Mouse (Mus musculus): ENCODE results near the gene Runx2. TPM values are rescaled to one million over a fixed set of nuclear protein-coding genes. Genes with fewer than 3 reads are reported as not detected.

Runx2 gene
- polyA plus RNA-seq, 1 experiment from 2014 or later, result 2.1 TPM

GRCm38 (mm10) chr17:44569020-44569621 lies 245.5 kb downstream of the Runx2 start:
- H3K36me3 ChIP-seq, result no peaks in the 10 kb centered on the region
- H3K4me3 ChIP-seq, result no peak overlapping the region
- no peaks in the 10 kb centered on the region for H3K4me1 ChIP-seq
- no peak overlapping the region for H3K27ac ChIP-seq
- DNase-seq (ENCODE audit: low spot score), result no peak
- 84% methylated on average over 8 of the region's 8 CpGs for WGBS
- peaks cover 11% of the 10 kb centered on the region; the same call in 1 of the 2 replicates for H3K27me3 ChIP-seq (ENCODE audit: insufficient read depth, poor library complexity, severe bottlenecking)
- no peaks in the 10 kb centered on the region for H3K9me3 ChIP-seq

DNA sequence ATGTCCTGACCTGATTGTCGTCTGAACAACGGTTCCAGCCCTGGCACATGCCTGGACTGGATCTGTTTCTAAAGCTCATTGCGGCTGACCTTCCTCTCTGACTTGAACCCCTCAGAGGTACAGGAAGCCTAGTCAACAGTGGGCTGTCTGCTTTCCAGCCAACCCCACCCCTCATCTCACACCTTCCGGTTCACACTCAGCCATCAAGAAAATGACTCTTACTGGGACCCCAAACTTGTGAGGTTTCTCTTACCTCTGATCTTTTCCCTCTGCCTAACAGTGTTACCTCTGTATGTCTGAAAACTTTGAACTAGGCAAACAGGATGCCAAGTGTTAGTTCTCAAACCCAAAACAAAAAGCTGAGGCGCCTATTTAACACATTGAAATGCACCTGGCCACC lies 247.6 kb downstream of the Runx2 start:
- WGBS, result 69% methylated on average over 5 of the region's 5 CpGs
- H3K4me3 ChIP-seq, result no peak overlapping the region
- H3K9me3 ChIP-seq, result no peaks in the 10 kb centered on the region
- H3K27ac ChIP-seq, result no peak overlapping the region
- peaks cover 8% of the 10 kb centered on the region; the same call in 1 of the 2 replicates for H3K27me3 ChIP-seq (ENCODE audit: insufficient read depth, poor library complexity, severe bottlenecking)
- H3K36me3 ChIP-seq, result no peaks in the 10 kb centered on the region
- H3K4me1 ChIP-seq, result no peaks in the 10 kb centered on the region
- no peak for DNase-seq (ENCODE audit: low spot score)

GRCm38 (mm10) chr17:44565884-44566515 lies 248.6 kb downstream of the Runx2 start:
- Histone ChIP-seq H3K4me1 (no peaks in the 10 kb centered on the region), H3K9me3 (no peaks in the 10 kb centered on the region), H3K27me3 (ENCODE audit: insufficient read depth, poor library complexity, severe bottlenecking) (peaks cover 6% of the 10 kb centered on the region; the same call in 1 of the 2 replicates), H3K36me3 (no peaks in the 10 kb centered on the region), H3K4me3 (no peak overlapping the region), H3K27ac (no peak overlapping the region)
- WGBS, result 81% methylated on average over 8 of the region's 8 CpGs
- no peak for DNase-seq (ENCODE audit: low spot score)

DNA sequence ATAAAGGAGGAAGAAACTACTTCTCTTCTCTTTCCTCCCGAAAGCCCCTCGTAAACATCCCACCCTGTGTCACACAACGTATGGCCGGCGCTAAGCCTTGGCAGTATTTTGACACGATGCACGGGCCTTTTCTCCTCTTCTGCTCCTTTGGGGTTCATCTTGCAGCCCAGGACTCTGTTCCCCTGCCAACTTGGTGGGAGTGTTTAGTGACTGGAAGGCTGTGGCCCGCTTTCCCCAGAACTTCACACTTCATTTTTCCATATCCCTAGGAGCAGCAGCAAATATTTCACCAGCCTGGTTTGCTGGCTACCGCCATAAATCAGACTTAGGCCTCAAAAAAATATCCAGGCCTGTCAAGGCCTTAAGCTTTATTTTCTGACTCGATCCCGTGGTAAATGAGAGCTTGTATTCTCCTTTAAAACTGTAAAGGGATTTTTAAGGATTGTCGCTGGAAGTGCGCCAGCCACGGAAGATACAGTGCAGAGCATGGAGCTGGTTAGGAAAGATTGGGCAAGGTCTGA lies 249.2 kb downstream of the Runx2 start:
- Histone ChIP-seq H3K27ac (no peak overlapping the region), H3K27me3 (ENCODE audit: insufficient read depth, poor library complexity, severe bottlenecking) (peaks cover 6% of the 10 kb centered on the region; the same call in 1 of the 2 replicates), H3K4me1 (no peaks in the 10 kb centered on the region), H3K4me3 (no peak overlapping the region), H3K9me3 (no peaks in the 10 kb centered on the region), H3K36me3 (no peaks in the 10 kb centered on the region)
- WGBS, result 78% methylated on average over 14 of the region's 14 CpGs
- DNase-seq (ENCODE audit: low spot score), result no peak

DNA sequence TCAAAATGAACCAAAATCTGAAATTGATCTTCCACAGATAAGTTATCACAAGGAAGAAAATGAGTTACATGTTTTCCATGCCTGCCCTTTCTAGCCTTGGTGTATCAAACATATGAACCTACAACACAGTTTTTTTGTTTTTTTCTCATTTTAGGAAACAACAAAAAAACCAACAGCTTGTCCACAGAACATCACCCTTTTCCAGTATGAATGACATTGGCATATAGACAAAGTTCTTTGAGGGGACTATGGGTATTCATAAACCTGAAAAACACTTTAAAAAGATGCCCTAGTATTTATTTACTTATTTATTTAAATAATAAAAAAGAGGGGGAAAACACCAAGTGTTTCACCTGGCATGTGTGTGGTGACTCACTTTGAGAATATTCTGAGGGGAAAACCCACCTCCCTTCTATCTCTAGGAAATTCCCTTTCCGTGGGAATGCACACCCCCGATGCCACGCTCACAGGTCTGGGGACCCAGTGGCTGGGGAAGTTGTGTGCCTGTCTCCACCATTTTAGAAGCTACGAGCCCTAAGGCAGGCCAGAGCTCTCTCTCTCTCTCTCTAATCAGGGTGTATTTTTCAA lies 249.9 kb downstream of the Runx2 start:
- H3K36me3 ChIP-seq, result no peaks in the 10 kb centered on the region
- H3K4me3 ChIP-seq, result no peak overlapping the region
- no peak for DNase-seq (ENCODE audit: low spot score)
- H3K4me1 ChIP-seq, result no peaks in the 10 kb centered on the region
- peaks cover 6% of the 10 kb centered on the region; the same call in 1 of the 2 replicates for H3K27me3 ChIP-seq (ENCODE audit: insufficient read depth, poor library complexity, severe bottlenecking)
- WGBS, result 71% methylated on average over 4 of the region's 4 CpGs
- no peaks in the 10 kb centered on the region for H3K9me3 ChIP-seq
- no peak overlapping the region for H3K27ac ChIP-seq

GRCm38 (mm10) chr17:44560016-44560415 lies 254.6 kb downstream of the Runx2 start:
- Histone ChIP-seq H3K36me3 (no peaks in the 10 kb centered on the region), H3K4me3 (no peak overlapping the region), H3K4me1 (no peaks in the 10 kb centered on the region), H3K27ac (no peak overlapping the region), H3K27me3 (ENCODE audit: insufficient read depth, poor library complexity, severe bottlenecking) (no peaks in the 10 kb centered on the region), H3K9me3 (no peaks in the 10 kb centered on the region)
- DNase-seq (ENCODE audit: low spot score), result no peak
- 66% methylated on average over 7 of the region's 7 CpGs for WGBS

GRCm38 (mm10) chr17:44557199-44558111 lies 257.1 kb downstream of the Runx2 start:
- peak; percentile 45 for DNase-seq (ENCODE audit: low spot score)
- H3K4me1 ChIP-seq, result no peaks in the 10 kb centered on the region
- no peaks in the 10 kb centered on the region for H3K9me3 ChIP-seq
- WGBS, result 75% methylated on average over 16 of the region's 16 CpGs
- no peaks in the 10 kb centered on the region for H3K36me3 ChIP-seq
- no peak overlapping the region for H3K4me3 ChIP-seq
- no peak overlapping the region for H3K27ac ChIP-seq
- H3K27me3 ChIP-seq (ENCODE audit: insufficient read depth, poor library complexity, severe bottlenecking), result no peaks in the 10 kb centered on the region

GRCm38 (mm10) chr17:44554941-44555340 lies 259.7 kb downstream of the Runx2 start:
- no peaks in the 10 kb centered on the region for H3K4me1 ChIP-seq
- H3K4me3 ChIP-seq, result no peak overlapping the region
- no peak for DNase-seq (ENCODE audit: low spot score)
- H3K9me3 ChIP-seq, result no peaks in the 10 kb centered on the region
- no peak overlapping the region for H3K27ac ChIP-seq
- no peaks in the 10 kb centered on the region for H3K27me3 ChIP-seq (ENCODE audit: insufficient read depth, poor library complexity, severe bottlenecking)
- H3K36me3 ChIP-seq, result no peaks in the 10 kb centered on the region
- WGBS, result 79% methylated on average over 4 of the region's 4 CpGs

GRCm38 (mm10) chr17:44549551-44549950 lies 265.0 kb downstream of the Runx2 start:
- H3K4me3 ChIP-seq, result no peak overlapping the region
- no peak for DNase-seq (ENCODE audit: low spot score)
- peaks cover 16% of the 10 kb centered on the region for H3K4me1 ChIP-seq
- peaks cover 22% of the 10 kb centered on the region; the same call in 1 of the 2 replicates for H3K27me3 ChIP-seq (ENCODE audit: insufficient read depth, poor library complexity, severe bottlenecking)
- no peaks in the 10 kb centered on the region for H3K36me3 ChIP-seq
- WGBS, result 63% methylated on average over 2 of the region's 2 CpGs
- no peaks in the 10 kb centered on the region for H3K9me3 ChIP-seq
- H3K27ac ChIP-seq, result no peak overlapping the region

- DNase-seq (ENCODE audit: low spot score), result no peak
- H3K4me3 ChIP-seq, result no peak overlapping the region
- no peaks in the 10 kb centered on the region for H3K36me3 ChIP-seq
- H3K27me3 ChIP-seq (ENCODE audit: insufficient read depth, poor library complexity, severe bottlenecking), result peaks cover 22% of the 10 kb centered on the region; the same call in 1 of the 2 replicates
- H3K9me3 ChIP-seq, result no peaks in the 10 kb centered on the region
- no peak overlapping the region for H3K27ac ChIP-seq
- 70% methylated on average over 4 of the region's 4 CpGs for WGBS
- H3K4me1 ChIP-seq, result peaks cover 16% of the 10 kb centered on the region
Measured at GRCm38 (mm10) chr17:44547922-44548321, 266.7 kb downstream of the Runx2 start.

- Histone ChIP-seq H3K4me1 (peaks cover 16% of the 10 kb centered on the region), H3K36me3 (no peaks in the 10 kb centered on the region), H3K9me3 (no peaks in the 10 kb centered on the region), H3K4me3 (no peak overlapping the region), H3K27me3 (ENCODE audit: insufficient read depth, poor library complexity, severe bottlenecking) (peaks cover 22% of the 10 kb centered on the region; the same call in 1 of the 2 replicates), H3K27ac (no peak overlapping the region)
- no peak for DNase-seq (ENCODE audit: low spot score)
- 25% methylated on average over 8 of the region's 8 CpGs for WGBS
Measured at GRCm38 (mm10) chr17:44546801-44547200, 267.8 kb downstream of the Runx2 start.

GRCm38 (mm10) chr17:44545141-44545813 lies 269.3 kb downstream of the Runx2 start:
- H3K4me3 ChIP-seq, result no peak overlapping the region
- peaks cover 19% of the 10 kb centered on the region for H3K4me1 ChIP-seq
- no peak overlapping the region for H3K27ac ChIP-seq
- H3K27me3 ChIP-seq (ENCODE audit: insufficient read depth, poor library complexity, severe bottlenecking), result peaks cover 22% of the 10 kb centered on the region; the same call in 1 of the 2 replicates
- no peak for DNase-seq (ENCODE audit: low spot score)
- 47% methylated on average over 14 of the region's 14 CpGs for WGBS
- no peaks in the 10 kb centered on the region for H3K36me3 ChIP-seq
- no peaks in the 10 kb centered on the region for H3K9me3 ChIP-seq
